Mouse (Mus musculus): ENCODE measurements around the gene C87499. TPM values are rescaled to one million over a fixed set of nuclear protein-coding genes. Genes with fewer than 3 reads are reported as not detected.

C87499 gene
- not detected in 2 replicates for polyA plus RNA-seq (2016; fragmentation: Nextera tagmentation; extraction: Ambion mirVana)

GRCm38 (mm10) chr4:88634311-88634710, at the start of gene C87499:
Gene C87499, minus strand, starts transcription at chr4:88634411.
- no peaks in the 10 kb centered on the region for H3K27me3 ChIP-seq (ENCODE audit: low read depth, poor library complexity, severe bottlenecking)
- no peaks in the 10 kb centered on the region for H3K36me3 ChIP-seq
- H3K27ac ChIP-seq (replicated peaks), result no peak within 1 kb of the TSS
- H3K9me3 ChIP-seq (replicated peaks), result no peaks in the 10 kb centered on the region
- DNase-seq (ENCODE audit: low spot score), result no peak
- no peaks in the 10 kb centered on the region for H3K4me1 ChIP-seq
- H3K4me3 ChIP-seq, result no peak within 1 kb of the TSS
- WGBS, result 88% methylated on average over 4 of the region's 4 CpGs

GRCm38 (mm10) chr4:88683812-88684211, 49.6 kb upstream of the C87499 start, which contains the start of gene Ifna2:
Gene Ifna2, minus strand, starts transcription at chr4:88683912.
- Histone ChIP-seq H3K27me3 (ENCODE audit: low read depth, poor library complexity, severe bottlenecking) (no peaks in the 10 kb centered on the region), H3K4me3 (no peak within 1 kb of the TSS), H3K9me3 (replicated peaks) (no peaks in the 10 kb centered on the region), H3K4me1 (no peaks in the 10 kb centered on the region), H3K36me3 (no peaks in the 10 kb centered on the region), H3K27ac (replicated peaks) (no peak within 1 kb of the TSS)
- no peak for DNase-seq (ENCODE audit: low spot score)
- WGBS, result 89% methylated on average over 1 of the region's 1 CpGs

GRCm38 (mm10) chr4:88681353-88681752, 47.1 kb upstream of the C87499 start:
- no peak overlapping the region for H3K4me3 ChIP-seq
- H3K36me3 ChIP-seq, result no peaks in the 10 kb centered on the region
- H3K27ac ChIP-seq (replicated peaks), result no peak overlapping the region
- H3K27me3 ChIP-seq (ENCODE audit: low read depth, poor library complexity, severe bottlenecking), result no peaks in the 10 kb centered on the region
- no peaks in the 10 kb centered on the region for H3K4me1 ChIP-seq
- 82% methylated on average over 3 of the region's 3 CpGs for WGBS
- no peaks in the 10 kb centered on the region for H3K9me3 ChIP-seq (replicated peaks)
- no peak for DNase-seq (ENCODE audit: low spot score)

- no peaks in the 10 kb centered on the region for H3K4me1 ChIP-seq
- DNase-seq (ENCODE audit: low spot score), result no peak
- H3K9me3 ChIP-seq (replicated peaks), result no peaks in the 10 kb centered on the region
- H3K27ac ChIP-seq (replicated peaks), result no peak overlapping the region
- no peaks in the 10 kb centered on the region for H3K36me3 ChIP-seq
- no peak overlapping the region for H3K4me3 ChIP-seq
- no peaks in the 10 kb centered on the region for H3K27me3 ChIP-seq (ENCODE audit: low read depth, poor library complexity, severe bottlenecking)
- 54% methylated on average over 8 of the region's 8 CpGs for WGBS
Measured at GRCm38 (mm10) chr4:88680362-88680761, 46.2 kb upstream of the C87499 start.

GRCm38 (mm10) chr4:88676824-88677223, 42.6 kb upstream of the C87499 start, which contains the start of gene Ifna16:
Gene Ifna16, minus strand, starts transcription at chr4:88676924.
- Histone ChIP-seq H3K27ac (replicated peaks) (no peak within 1 kb of the TSS), H3K9me3 (replicated peaks) (no peaks in the 10 kb centered on the region), H3K36me3 (no peaks in the 10 kb centered on the region), H3K4me3 (no peak within 1 kb of the TSS), H3K27me3 (ENCODE audit: low read depth, poor library complexity, severe bottlenecking) (no peaks in the 10 kb centered on the region), H3K4me1 (no peaks in the 10 kb centered on the region)
- 81% methylated on average over 1 of the region's 1 CpGs for WGBS
- DNase-seq (ENCODE audit: low spot score), result no peak

GRCm38 (mm10) chr4:88655461-88655860, 21.2 kb upstream of the C87499 start:
- Histone ChIP-seq H3K36me3 (no peaks in the 10 kb centered on the region), H3K4me3 (no peak overlapping the region), H3K27ac (replicated peaks) (no peak overlapping the region), H3K27me3 (ENCODE audit: low read depth, poor library complexity, severe bottlenecking) (no peaks in the 10 kb centered on the region), H3K4me1 (no peaks in the 10 kb centered on the region), H3K9me3 (replicated peaks) (no peaks in the 10 kb centered on the region)
- WGBS, result 59% methylated on average over 1 of the region's 1 CpGs
- no peak for DNase-seq (ENCODE audit: low spot score)

- H3K4me1 ChIP-seq, result no peaks in the 10 kb centered on the region
- 67% methylated on average over 3 of the region's 3 CpGs for WGBS
- DNase-seq (ENCODE audit: low spot score), result no peak
- no peaks in the 10 kb centered on the region for H3K9me3 ChIP-seq (replicated peaks)
- H3K27ac ChIP-seq (replicated peaks), result no peak overlapping the region
- no peaks in the 10 kb centered on the region for H3K36me3 ChIP-seq
- H3K4me3 ChIP-seq, result no peak overlapping the region
- no peaks in the 10 kb centered on the region for H3K27me3 ChIP-seq (ENCODE audit: low read depth, poor library complexity, severe bottlenecking)
Measured at GRCm38 (mm10) chr4:88653644-88654043, 19.4 kb upstream of the C87499 start.

- Histone ChIP-seq H3K36me3 (no peaks in the 10 kb centered on the region), H3K27me3 (ENCODE audit: low read depth, poor library complexity, severe bottlenecking) (no peaks in the 10 kb centered on the region), H3K4me3 (no peak within 1 kb of the TSS), H3K27ac (replicated peaks) (no peak within 1 kb of the TSS), H3K4me1 (no peaks in the 10 kb centered on the region; the same call in 1 of the 2 replicates), H3K9me3 (replicated peaks) (no peaks in the 10 kb centered on the region)
- DNase-seq (ENCODE audit: low spot score), result no peak
- 64% methylated on average over 2 of the region's 2 CpGs for WGBS
Measured at GRCm38 (mm10) chr4:88644359-88644758, 10.1 kb upstream of the C87499 start, which contains the start of gene Ifna13. Gene Ifna13, minus strand, starts transcription at chr4:88644459.

- no peak overlapping the region for H3K27ac ChIP-seq (replicated peaks)
- H3K27me3 ChIP-seq (ENCODE audit: low read depth, poor library complexity, severe bottlenecking), result no peaks in the 10 kb centered on the region
- H3K4me3 ChIP-seq, result no peak overlapping the region
- no peak for DNase-seq (ENCODE audit: low spot score)
- H3K9me3 ChIP-seq (replicated peaks), result no peaks in the 10 kb centered on the region
- 46% methylated on average over 2 of the region's 2 CpGs for WGBS
- no peaks in the 10 kb centered on the region for H3K36me3 ChIP-seq
- no peaks in the 10 kb centered on the region; the same call in 1 of the 2 replicates for H3K4me1 ChIP-seq
Measured at GRCm38 (mm10) chr4:88642526-88642925, 8.3 kb upstream of the C87499 start.

GRCm38 (mm10) chr4:88641077-88641831, 7.0 kb upstream of the C87499 start:
- no peaks in the 10 kb centered on the region; the same call in 1 of the 2 replicates for H3K4me1 ChIP-seq
- WGBS, result 21% methylated on average over 11 of the region's 11 CpGs
- peak; percentile 90 for DNase-seq (ENCODE audit: low spot score)
- no peaks in the 10 kb centered on the region for H3K9me3 ChIP-seq (replicated peaks)
- H3K36me3 ChIP-seq, result no peaks in the 10 kb centered on the region
- H3K4me3 ChIP-seq, result peak overlapping the region; percentile 35
- no peaks in the 10 kb centered on the region for H3K27me3 ChIP-seq (ENCODE audit: low read depth, poor library complexity, severe bottlenecking)
- no peak overlapping the region for H3K27ac ChIP-seq (replicated peaks)

- H3K4me3 ChIP-seq, result peak overlapping the region; percentile 35
- H3K9me3 ChIP-seq (replicated peaks), result no peaks in the 10 kb centered on the region
- H3K36me3 ChIP-seq, result no peaks in the 10 kb centered on the region
- 0 out of 2 replicates have a peak overlapping the region, but pooled peaks have one; percentile 17 for H3K27ac ChIP-seq (replicated peaks)
- WGBS, result 76% methylated on average over 8 of the region's 8 CpGs
- H3K27me3 ChIP-seq (ENCODE audit: low read depth, poor library complexity, severe bottlenecking), result no peaks in the 10 kb centered on the region
- no peaks in the 10 kb centered on the region; the same call in 1 of the 2 replicates for H3K4me1 ChIP-seq
- DNase-seq (ENCODE audit: low spot score), result no peak
Measured at GRCm38 (mm10) chr4:88640704-88641076, 6.5 kb upstream of the C87499 start.

- Histone ChIP-seq H3K27me3 (ENCODE audit: low read depth, poor library complexity, severe bottlenecking) (no peaks in the 10 kb centered on the region), H3K4me1 (no peaks in the 10 kb centered on the region), H3K27ac (replicated peaks) (no peak within 1 kb of the TSS), H3K9me3 (replicated peaks) (no peaks in the 10 kb centered on the region), H3K4me3 (no peak within 1 kb of the TSS), H3K36me3 (no peaks in the 10 kb centered on the region)
- no peak for DNase-seq (ENCODE audit: low spot score)
Measured at GRCm38 (mm10) chr4:88603276-88603675, 30.9 kb downstream of the C87499 start, which contains the start of gene Ifna12. Gene Ifna12, minus strand, starts transcription at chr4:88603376.

GRCm38 (mm10) chr4:88592285-88592684, 41.9 kb downstream of the C87499 start, which contains the start of gene Ifna9:
Gene Ifna9, minus strand, starts transcription at chr4:88592385.
- WGBS, result 90% methylated on average over 1 of the region's 1 CpGs
- Histone ChIP-seq H3K4me1 (no peaks in the 10 kb centered on the region), H3K36me3 (no peaks in the 10 kb centered on the region), H3K27me3 (ENCODE audit: low read depth, poor library complexity, severe bottlenecking) (no peaks in the 10 kb centered on the region), H3K9me3 (replicated peaks) (no peaks in the 10 kb centered on the region), H3K4me3 (no peak within 1 kb of the TSS), H3K27ac (replicated peaks) (no peak within 1 kb of the TSS)
- DNase-seq (ENCODE audit: low spot score), result no peak
